Mouse (Mus musculus) layer of hippocampus, adult 9-10 months (tissue): Measurements from ENCODE around the gene Ski.

Source experiments
- DNase-seq: peaks from one replicate; pipeline ENCODE4 v3.0.0; 2022; ENCODE audit warnings: low spot score

Gene Ski

GRCm38 (mm10) chr4:155234371-155235310, 12.2 kb upstream of the Ski start:
- no peak for DNase-seq

GRCm38 (mm10) chr4:155233878-155234277, 11.5 kb upstream of the Ski start:
- DNase-seq: no peak

- DNase-seq: no peak
Observed at GRCm38 (mm10) chr4:155228461-155228860, 6.1 kb upstream of the Ski start.

GRCm38 (mm10) chr4:155227986-155228385, 5.6 kb upstream of the Ski start:
- DNase-seq: no peak

- DNase-seq: no peak
Observed at GRCm38 (mm10) chr4:155225918-155226317, 3.5 kb upstream of the Ski start.

GRCm38 (mm10) chr4:155223594-155224528, 1.5 kb upstream of the Ski start:
- no peak for DNase-seq

GRCm38 (mm10) chr4:155222841-155223593, 625 bp upstream of the Ski start:
- DNase-seq: peak; percentile 99

GRCm38 (mm10) chr4:155221599-155222551, 517 bp downstream of the Ski start:
- no peak for DNase-seq

- DNase-seq: no peak
Observed at GRCm38 (mm10) chr4:155221106-155221505, 1.3 kb downstream of the Ski start.

- DNase-seq: no peak
Observed at GRCm38 (mm10) chr4:155220213-155221100, 1.9 kb downstream of the Ski start.

GRCm38 (mm10) chr4:155219271-155220212, 2.9 kb downstream of the Ski start:
- DNase-seq: no peak

- no peak for DNase-seq
Observed at GRCm38 (mm10) chr4:155218104-155218732, 4.2 kb downstream of the Ski start.

- no peak for DNase-seq
Observed at GRCm38 (mm10) chr4:155217241-155218103, 4.9 kb downstream of the Ski start.

GRCm38 (mm10) chr4:155215773-155216630, 6.4 kb downstream of the Ski start:
- DNase-seq: no peak

GRCm38 (mm10) chr4:155215203-155215602, 7.2 kb downstream of the Ski start:
- DNase-seq: no peak

- DNase-seq: no peak
Observed at GRCm38 (mm10) chr4:155214793-155215192, 7.6 kb downstream of the Ski start.
